Mouse (Mus musculus): ENCODE results near the gene Crlf1. TPM values are rescaled to one million over a fixed set of nuclear protein-coding genes. Genes with fewer than 3 reads are reported as not detected.

Gene Crlf1
- polyA plus RNA-seq, 1 experiment from 2014 or later: 63.8 TPM

DNA sequence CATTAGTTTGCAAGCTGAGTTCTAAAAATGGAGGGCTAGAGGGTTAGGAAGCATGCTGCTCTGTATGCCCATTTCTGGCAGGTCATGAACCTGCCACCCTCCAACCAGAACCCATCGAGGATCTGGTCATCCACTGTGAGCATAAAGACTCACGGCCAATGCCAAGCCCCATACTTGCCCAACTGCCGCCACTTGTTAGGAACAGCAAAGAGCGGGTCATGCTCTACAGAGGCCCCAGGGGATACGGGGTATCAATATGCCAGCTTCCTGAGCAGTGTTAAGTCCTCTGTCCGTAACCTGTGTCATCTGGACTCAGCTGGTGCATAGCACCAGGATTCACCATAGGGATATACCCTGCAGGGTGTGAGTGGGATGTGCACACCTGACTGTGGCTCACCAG is 28.8 kb upstream of the Crlf1 start:
- ATAC-seq (replicated peaks; ENCODE audit: insufficient number of reproducible peaks, low FRiP score, low TSS enrichment, low read depth) (no peak), DNase-seq (ENCODE audit: low spot score) (no peak)
- Histone ChIP-seq H3K9ac (replicated peaks; ENCODE audit: low read length) (no peak overlapping the region), H3K9me3 (replicated peaks; ENCODE audit: control insufficient read depth, low read length) (no peaks in the 10 kb centered on the region), H3K4me1 (ENCODE audit: control insufficient read depth, insufficient read depth, low read length) (no peaks in the 10 kb centered on the region), H3K4me3 (ENCODE audit: low read depth, low read length) (no peak overlapping the region), H3K27ac (replicated peaks; ENCODE audit: low read depth, low read length) (no peak overlapping the region), H3K4me2 (ENCODE audit: low read depth, low read length) (no peak overlapping the region), H3K36me3 (replicated peaks; ENCODE audit: control insufficient read depth, insufficient read depth, low read depth, low read length) (no peaks in the 10 kb centered on the region), H3K27me3 (ENCODE audit: control insufficient read depth, insufficient read depth, low read length) (no peaks in the 10 kb centered on the region)
- 80% methylated on average over 6 of the region's 6 CpGs for WGBS

DNA sequence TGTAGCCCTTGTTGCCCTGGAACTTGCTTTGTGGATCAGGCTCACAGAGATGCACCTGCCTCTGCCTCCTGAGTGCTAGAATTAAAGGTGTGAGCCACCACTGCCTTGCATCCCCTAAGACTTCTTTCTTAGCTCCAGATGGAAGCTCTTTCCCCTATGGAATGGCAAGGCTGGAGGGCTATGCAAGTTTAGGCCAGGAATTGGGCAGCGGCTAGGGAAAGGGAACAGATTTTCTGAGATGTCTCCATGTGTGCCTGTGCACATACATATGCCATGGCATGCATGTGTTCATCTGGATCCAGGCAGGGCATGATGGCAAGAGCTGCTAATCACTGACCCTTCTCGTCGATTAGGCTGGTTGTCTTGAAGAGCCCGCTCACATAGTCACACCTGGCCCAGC is 27.3 kb upstream of the Crlf1 start:
- DNase-seq (ENCODE audit: low spot score) (no peak), ATAC-seq (replicated peaks; ENCODE audit: insufficient number of reproducible peaks, low FRiP score, low TSS enrichment, low read depth) (no peak)
- no peak overlapping the region for H3K4me2 ChIP-seq (ENCODE audit: low read depth, low read length)
- H3K27ac ChIP-seq (replicated peaks; ENCODE audit: low read depth, low read length): no peak overlapping the region
- no peak overlapping the region for H3K4me3 ChIP-seq (ENCODE audit: low read depth, low read length)
- H3K9ac ChIP-seq (replicated peaks; ENCODE audit: low read length): no peak overlapping the region
- no peaks in the 10 kb centered on the region for H3K4me1 ChIP-seq (ENCODE audit: control insufficient read depth, insufficient read depth, low read length)
- H3K9me3 ChIP-seq (replicated peaks; ENCODE audit: control insufficient read depth, low read length): no peaks in the 10 kb centered on the region
- H3K36me3 ChIP-seq (replicated peaks; ENCODE audit: control insufficient read depth, insufficient read depth, low read depth, low read length): no peaks in the 10 kb centered on the region
- H3K27me3 ChIP-seq (ENCODE audit: control insufficient read depth, insufficient read depth, low read length): no peaks in the 10 kb centered on the region
- WGBS: 89% methylated on average over 4 of the region's 4 CpGs

DNA sequence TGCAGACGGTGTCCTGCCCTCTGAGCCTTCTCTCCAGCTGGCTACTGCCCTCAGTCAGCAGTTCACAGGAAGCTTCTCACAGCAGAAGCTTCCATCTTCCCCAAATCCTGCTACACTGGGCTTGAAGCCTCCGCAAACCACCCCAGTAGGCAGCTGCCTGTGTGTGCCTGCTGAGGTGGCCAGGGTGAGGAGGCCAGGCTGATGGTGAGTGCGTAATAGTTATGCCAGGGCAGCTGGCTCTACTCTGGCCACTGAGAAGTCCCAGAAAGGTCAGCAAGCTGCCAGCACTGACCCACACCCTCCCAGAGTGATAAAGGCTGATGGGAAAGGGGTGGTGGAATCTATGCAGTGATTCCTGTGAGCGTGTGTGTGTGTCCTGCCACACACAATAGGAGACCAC is 26.7 kb upstream of the Crlf1 start:
- WGBS: 88% methylated on average over 4 of the region's 4 CpGs
- H3K9me3 ChIP-seq (replicated peaks; ENCODE audit: control insufficient read depth, low read length): no peaks in the 10 kb centered on the region
- ATAC-seq (replicated peaks; ENCODE audit: insufficient number of reproducible peaks, low FRiP score, low TSS enrichment, low read depth): no peak
- H3K36me3 ChIP-seq (replicated peaks; ENCODE audit: control insufficient read depth, insufficient read depth, low read depth, low read length): no peaks in the 10 kb centered on the region
- no peak overlapping the region for H3K9ac ChIP-seq (replicated peaks; ENCODE audit: low read length)
- no peak overlapping the region for H3K4me3 ChIP-seq (ENCODE audit: low read depth, low read length)
- no peak overlapping the region for H3K27ac ChIP-seq (replicated peaks; ENCODE audit: low read depth, low read length)
- DNase-seq (ENCODE audit: low spot score): no peak
- no peak overlapping the region for H3K4me2 ChIP-seq (ENCODE audit: low read depth, low read length)
- H3K4me1 ChIP-seq (ENCODE audit: control insufficient read depth, insufficient read depth, low read length): no peaks in the 10 kb centered on the region
- H3K27me3 ChIP-seq (ENCODE audit: control insufficient read depth, insufficient read depth, low read length): no peaks in the 10 kb centered on the region

DNA sequence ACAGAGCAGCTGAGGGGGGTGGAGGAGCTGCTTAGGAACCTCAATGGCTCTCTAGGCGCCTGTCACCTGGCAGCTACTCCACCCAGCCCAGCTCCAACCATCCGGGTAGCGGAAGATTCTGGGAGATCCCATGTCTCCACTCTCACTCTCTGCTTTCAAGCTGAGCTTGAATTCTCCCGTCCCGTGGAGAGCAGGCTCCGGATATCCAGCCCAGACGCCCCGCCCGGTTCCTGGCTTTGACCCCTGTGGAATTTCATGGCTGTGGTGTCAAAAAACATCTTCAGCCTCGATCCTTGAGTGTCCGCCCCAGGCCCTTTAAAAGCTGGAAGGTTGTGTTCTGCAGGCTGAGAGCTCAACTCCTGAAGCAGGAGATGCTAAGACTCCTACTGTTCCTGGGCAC is 26.2 kb upstream of the Crlf1 start:
- Histone ChIP-seq H3K4me3 (ENCODE audit: low read depth, low read length) (no peak overlapping the region), H3K36me3 (replicated peaks; ENCODE audit: control insufficient read depth, insufficient read depth, low read depth, low read length) (no peaks in the 10 kb centered on the region), H3K4me2 (ENCODE audit: low read depth, low read length) (no peak overlapping the region), H3K27me3 (ENCODE audit: control insufficient read depth, insufficient read depth, low read length) (no peaks in the 10 kb centered on the region), H3K9ac (replicated peaks; ENCODE audit: low read length) (no peak overlapping the region), H3K4me1 (ENCODE audit: control insufficient read depth, insufficient read depth, low read length) (no peaks in the 10 kb centered on the region), H3K9me3 (replicated peaks; ENCODE audit: control insufficient read depth, low read length) (no peaks in the 10 kb centered on the region), H3K27ac (replicated peaks; ENCODE audit: low read depth, low read length) (0 out of 2 replicates have a peak overlapping the region, but pooled peaks have one; percentile 20)
- no peak for DNase-seq (ENCODE audit: low spot score)
- 56% methylated on average over 11 of the region's 11 CpGs for WGBS
- no peak for ATAC-seq (replicated peaks; ENCODE audit: insufficient number of reproducible peaks, low FRiP score, low TSS enrichment, low read depth)

DNA sequence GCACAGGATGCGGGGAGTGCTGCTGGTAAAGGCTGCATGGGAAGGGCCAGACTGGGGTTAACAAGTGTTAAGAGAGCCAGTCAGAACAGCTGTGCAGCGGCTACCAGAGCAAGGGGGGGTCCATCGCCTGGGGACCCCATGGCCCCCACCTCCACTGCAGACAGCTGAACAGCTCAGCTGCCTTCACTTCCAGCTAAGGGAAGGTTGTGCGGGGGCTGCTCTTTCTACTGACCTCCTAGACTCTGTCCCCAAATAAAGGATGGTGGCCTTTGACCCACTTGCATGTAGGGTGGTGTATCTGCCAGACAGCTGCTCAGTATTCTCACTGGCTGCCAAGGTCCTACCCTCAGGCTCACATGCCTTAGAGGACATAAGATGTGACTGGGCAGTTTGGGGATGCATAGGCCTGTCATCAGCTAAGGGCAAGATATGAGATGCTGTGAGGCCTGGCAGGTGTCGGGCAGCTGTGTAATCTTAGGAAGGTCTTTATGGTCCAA is 25.7 kb upstream of the Crlf1 start:
- Histone ChIP-seq H3K27me3 (ENCODE audit: control insufficient read depth, insufficient read depth, low read length) (no peaks in the 10 kb centered on the region), H3K27ac (replicated peaks; ENCODE audit: low read depth, low read length) (0 out of 2 replicates have a peak overlapping the region, but pooled peaks have one; percentile 20), H3K4me2 (ENCODE audit: low read depth, low read length) (no peak overlapping the region), H3K4me1 (ENCODE audit: control insufficient read depth, insufficient read depth, low read length) (no peaks in the 10 kb centered on the region), H3K4me3 (ENCODE audit: low read depth, low read length) (no peak overlapping the region), H3K9ac (replicated peaks; ENCODE audit: low read length) (no peak overlapping the region), H3K36me3 (replicated peaks; ENCODE audit: control insufficient read depth, insufficient read depth, low read depth, low read length) (no peaks in the 10 kb centered on the region), H3K9me3 (replicated peaks; ENCODE audit: control insufficient read depth, low read length) (no peaks in the 10 kb centered on the region)
- no peak for ATAC-seq (replicated peaks; ENCODE audit: insufficient number of reproducible peaks, low FRiP score, low TSS enrichment, low read depth)
- DNase-seq (ENCODE audit: low spot score): no peak
- 58% methylated on average over 5 of the region's 5 CpGs for WGBS

DNA sequence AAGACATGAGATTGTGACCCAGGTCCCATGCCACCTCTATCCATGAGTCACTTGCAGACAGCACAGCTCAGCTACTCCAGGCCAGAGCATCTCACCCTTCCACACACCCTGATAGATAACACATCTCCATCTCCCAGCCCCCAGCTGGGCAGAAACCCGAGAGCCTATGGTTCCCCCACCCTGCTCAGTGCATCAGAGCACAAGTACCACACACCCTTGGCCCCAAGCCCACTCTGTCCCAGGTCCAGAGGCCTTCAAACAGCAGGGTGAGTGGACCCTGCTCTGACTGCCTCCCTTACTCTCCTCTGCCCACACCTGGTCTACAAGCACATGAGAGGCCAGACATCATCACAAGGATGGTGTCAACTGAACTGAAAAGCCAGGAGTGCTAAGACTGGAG is 25.1 kb upstream of the Crlf1 start:
- Histone ChIP-seq H3K4me3 (ENCODE audit: low read depth, low read length) (no peak overlapping the region), H3K27ac (replicated peaks; ENCODE audit: low read depth, low read length) (no peak overlapping the region), H3K27me3 (ENCODE audit: control insufficient read depth, insufficient read depth, low read length) (no peaks in the 10 kb centered on the region), H3K4me1 (ENCODE audit: control insufficient read depth, insufficient read depth, low read length) (no peaks in the 10 kb centered on the region), H3K4me2 (ENCODE audit: low read depth, low read length) (no peak overlapping the region), H3K9me3 (replicated peaks; ENCODE audit: control insufficient read depth, low read length) (no peaks in the 10 kb centered on the region), H3K36me3 (replicated peaks; ENCODE audit: control insufficient read depth, insufficient read depth, low read depth, low read length) (no peaks in the 10 kb centered on the region), H3K9ac (replicated peaks; ENCODE audit: low read length) (no peak overlapping the region)
- no peak for DNase-seq (ENCODE audit: low spot score)
- WGBS: 75% methylated on average over 1 of the region's 1 CpGs
- no peak for ATAC-seq (replicated peaks; ENCODE audit: insufficient number of reproducible peaks, low FRiP score, low TSS enrichment, low read depth)

DNA sequence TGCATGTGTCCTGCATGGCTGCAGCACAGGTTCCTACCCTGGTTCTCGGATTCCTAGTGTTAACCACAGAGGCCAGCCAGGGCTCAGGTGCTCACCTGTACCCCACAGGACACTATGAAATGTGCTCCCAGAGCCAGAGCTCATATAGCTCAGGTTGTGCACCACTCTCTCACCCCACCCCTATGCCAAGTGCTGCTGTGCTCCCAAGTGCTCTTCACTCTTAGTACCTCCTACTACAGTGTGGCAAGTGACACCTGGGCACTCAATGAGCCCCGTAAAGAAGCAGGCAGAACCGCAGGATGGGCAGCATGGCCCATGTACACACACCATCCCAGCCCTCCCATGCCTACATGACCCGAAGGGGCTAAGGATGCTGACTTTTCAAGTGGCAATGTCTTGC is 24.2 kb upstream of the Crlf1 start:
- no peak overlapping the region for H3K27ac ChIP-seq (replicated peaks; ENCODE audit: low read depth, low read length)
- 89% methylated on average over 4 of the region's 4 CpGs for WGBS
- DNase-seq (ENCODE audit: low spot score): no peak

DNA sequence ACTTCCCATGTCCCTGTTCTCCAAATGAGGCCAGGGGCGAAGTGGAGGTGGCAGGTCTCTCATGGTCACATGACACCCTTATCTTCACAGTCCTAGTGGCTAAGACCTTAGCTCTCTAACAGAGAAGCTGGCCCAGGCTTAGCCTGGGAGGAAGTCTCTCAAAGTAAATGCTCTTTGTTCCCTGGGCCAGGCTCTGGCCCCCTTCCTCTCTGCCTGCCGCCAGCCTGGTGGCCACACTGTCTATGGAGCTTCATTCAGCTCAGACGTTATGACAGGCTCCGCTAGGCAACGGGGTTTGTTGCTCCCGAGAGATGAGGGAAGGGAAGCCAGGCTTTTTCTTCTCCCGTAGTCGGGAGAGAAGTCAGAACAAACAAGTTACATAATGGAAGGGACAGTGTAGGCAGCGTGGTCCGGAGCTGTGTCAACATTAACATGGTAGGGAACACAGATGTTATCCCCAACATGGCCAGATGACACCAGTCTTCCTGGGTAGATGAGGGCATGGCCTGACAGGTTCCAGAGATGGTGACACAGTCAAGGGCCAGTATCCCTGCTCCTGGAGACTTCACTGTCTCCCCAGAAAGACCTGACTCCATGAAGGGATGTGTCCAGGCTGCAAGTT is 23.6 kb upstream of the Crlf1 start:
- H3K27ac ChIP-seq (replicated peaks; ENCODE audit: low read depth, low read length): no peak overlapping the region
- H3K9ac ChIP-seq (replicated peaks; ENCODE audit: low read length): no peak overlapping the region
- no peaks in the 10 kb centered on the region for H3K4me1 ChIP-seq (ENCODE audit: control insufficient read depth, insufficient read depth, low read length)
- ATAC-seq (replicated peaks; ENCODE audit: insufficient number of reproducible peaks, low FRiP score, low TSS enrichment, low read depth) (no peak), DNase-seq (ENCODE audit: low spot score) (no peak)
- H3K4me2 ChIP-seq (ENCODE audit: low read depth, low read length): no peak overlapping the region
- no peaks in the 10 kb centered on the region for H3K36me3 ChIP-seq (replicated peaks; ENCODE audit: control insufficient read depth, insufficient read depth, low read depth, low read length)
- 55% methylated on average over 10 of the region's 10 CpGs for WGBS
- H3K4me3 ChIP-seq (ENCODE audit: low read depth, low read length): no peak overlapping the region
- no peaks in the 10 kb centered on the region for H3K9me3 ChIP-seq (replicated peaks; ENCODE audit: control insufficient read depth, low read length)
- H3K27me3 ChIP-seq (ENCODE audit: control insufficient read depth, insufficient read depth, low read length): no peaks in the 10 kb centered on the region

More for the DNA sequence above, 24.2 kb upstream of the Crlf1 start:
- no peaks in the 10 kb centered on the region for H3K36me3 ChIP-seq (replicated peaks; ENCODE audit: control insufficient read depth, insufficient read depth, low read depth, low read length)
- H3K4me3 ChIP-seq (ENCODE audit: low read depth, low read length): no peak overlapping the region
- no peak overlapping the region for H3K9ac ChIP-seq (replicated peaks; ENCODE audit: low read length)
- no peaks in the 10 kb centered on the region for H3K4me1 ChIP-seq (ENCODE audit: control insufficient read depth, insufficient read depth, low read length)
- H3K9me3 ChIP-seq (replicated peaks; ENCODE audit: control insufficient read depth, low read length): no peaks in the 10 kb centered on the region
- H3K4me2 ChIP-seq (ENCODE audit: low read depth, low read length): no peak overlapping the region
- ATAC-seq (replicated peaks; ENCODE audit: insufficient number of reproducible peaks, low FRiP score, low TSS enrichment, low read depth): no peak
- no peaks in the 10 kb centered on the region for H3K27me3 ChIP-seq (ENCODE audit: control insufficient read depth, insufficient read depth, low read length)
